Mouse (Mus musculus) midbrain, embryonic 16.5 days (tissue): ENCODE data around the gene Brd2. TPM values are rescaled to one million over a fixed set of nuclear protein-coding genes. Genes with fewer than 3 reads are reported as not detected.

Experiments used
- ATAC-seq: fragments of 200-750 bp; cut with Nextera tagmentation; 2 replicates; pipeline ENCODE4 v1.8.0; 2017; ENCODE audit warnings: moderate TSS enrichment
- H3K27ac ChIP-seq: fragments of 300-500 bp; sonication (generic); 2 replicates; pipeline ENCODE4 v1.5.1; 2014; ENCODE audit warnings: mild to moderate bottlenecking, low read length, mixed read lengths
- H3K27me3 ChIP-seq: fragments of 300-500 bp; sonication (generic); 2 replicates; pipeline ENCODE4 v1.6.1; 2014; ENCODE audit warnings: low read depth, low read length, mixed read lengths; ENCODE audit not compliant: control insufficient read depth, insufficient read depth
- H3K36me3 ChIP-seq: fragments of 300-500 bp; sonication (generic); 2 replicates; pipeline ENCODE4 v1.6.1; 2014; ENCODE audit warnings: mild to moderate bottlenecking, low read length, moderate library complexity, mixed read lengths; ENCODE audit not compliant: control insufficient read depth, insufficient read depth
- H3K4me1 ChIP-seq: fragments of 300-500 bp; sonication (generic); 2 replicates; pipeline ENCODE4 v1.6.1; 2014; ENCODE audit warnings: mild to moderate bottlenecking, low read length, mixed read lengths; ENCODE audit not compliant: control insufficient read depth, insufficient read depth
- H3K4me2 ChIP-seq: fragments of 300-500 bp; sonication (generic); 2 replicates; pipeline ENCODE4 v1.6.1; 2014; ENCODE audit warnings: mild to moderate bottlenecking, low read length, mixed read lengths
- H3K4me3 ChIP-seq: fragments of 300-500 bp; sonication (generic); 2 replicates; pipeline ENCODE4 v1.5.1; 2014; ENCODE audit warnings: low read depth, mild to moderate bottlenecking, low read length, moderate library complexity, mixed read lengths
- H3K9ac ChIP-seq: fragments of 300-500 bp; sonication (generic); 2 replicates; pipeline ENCODE4 v1.6.1; 2014; ENCODE audit warnings: low read depth, low read length, mixed read lengths
- H3K9me3 ChIP-seq: fragments of 300-500 bp; sonication (generic); replicated peaks from 2 replicates; pipeline ENCODE4 v1.6.1; 2014; ENCODE audit warnings: mild to moderate bottlenecking, low read length, mixed read lengths; ENCODE audit not compliant: control insufficient read depth, poor library complexity, severe bottlenecking
- WGBS: fragments of 180-500 bp; shearing (Covaris S2); extraction: QIAGEN DNeasy Blood & Tissue Kit; methylation state at CpG from one replicate; pipeline ENCODE4 v1.1.7; 2014; 5-methylcytosine and 5-hydroxymethylcytosine counted together
- polyA plus RNA-seq: library from polyadenylated mRNA; unstranded; fragments of >200 nt; fragmentation: Nextera tagmentation; extraction: Ambion mirVana; gene quantifications from 2 replicates; pipeline ENCODE4 v1.2.1, GENCODE M21; 2015

Gene Brd2
- polyA plus RNA-seq, result 117 and 126 TPM in 2 replicates

- no peaks in the 10 kb centered on the region for H3K27me3 ChIP-seq
- peak within 1 kb of the TSS; percentile 99 for H3K9ac ChIP-seq
- under 1% methylated on average over 74 of the region's 75 CpGs for WGBS
- H3K4me1 ChIP-seq, result peaks cover 20% of the 10 kb centered on the region
- peaks cover 5% of the 10 kb centered on the region; the same call in 1 of the 2 replicates for H3K36me3 ChIP-seq
- peak within 1 kb of the TSS; percentile 84 for H3K4me2 ChIP-seq
- H3K9me3 ChIP-seq, result no peaks in the 10 kb centered on the region
- H3K4me3 ChIP-seq, result peak within 1 kb of the TSS; percentile 88
- peak; percentile 54 for ATAC-seq
- peak within 1 kb of the TSS; percentile 100 for H3K27ac ChIP-seq
These were observed at the start of gene Brd2 for GRCm38 (mm10) chr17:34122188-34122984. Gene Brd2, minus strand, starts transcription at chr17:34122634.

GRCm38 (mm10) chr17:34170877-34171498 is 48.6 kb upstream of the Brd2 start:
- H3K4me1 ChIP-seq, result no peaks in the 10 kb centered on the region
- 44% methylated on average over 13 of the region's 13 CpGs for WGBS
- ATAC-seq, result no peak

GRCm38 (mm10) chr17:34170487-34170876 is 48.0 kb upstream of the Brd2 start:
- ATAC-seq, result no peak
- Histone ChIP-seq H3K36me3 (no peaks in the 10 kb centered on the region), H3K27me3 (no peaks in the 10 kb centered on the region), H3K27ac (no peak overlapping the region), H3K4me3 (no peak overlapping the region), H3K4me2 (no peak overlapping the region), H3K9ac (no peak overlapping the region), H3K4me1 (no peaks in the 10 kb centered on the region), H3K9me3 (no peaks in the 10 kb centered on the region; the same call in 1 of the 2 replicates)
- 27% methylated on average over 4 of the region's 4 CpGs for WGBS

More at GRCm38 (mm10) chr17:34170877-34171498, 48.6 kb upstream of the Brd2 start:
- Histone ChIP-seq H3K4me2 (no peak overlapping the region), H3K9ac (no peak overlapping the region), H3K27ac (no peak overlapping the region), H3K4me3 (no peak overlapping the region), H3K9me3 (no peaks in the 10 kb centered on the region), H3K36me3 (no peaks in the 10 kb centered on the region), H3K27me3 (no peaks in the 10 kb centered on the region)

- Histone ChIP-seq H3K27me3 (no peaks in the 10 kb centered on the region), H3K4me2 (no peak overlapping the region), H3K4me3 (no peak overlapping the region), H3K36me3 (no peaks in the 10 kb centered on the region), H3K9ac (no peak overlapping the region), H3K4me1 (no peaks in the 10 kb centered on the region), H3K27ac (no peak overlapping the region), H3K9me3 (no peaks in the 10 kb centered on the region; the same call in 1 of the 2 replicates)
- ATAC-seq, result no peak
- 0% methylated on average over 2 of the region's 2 CpGs for WGBS
These were observed 46.8 kb upstream of the Brd2 start for GRCm38 (mm10) chr17:34169279-34169678.

GRCm38 (mm10) chr17:34165033-34165730 is 42.7 kb upstream of the Brd2 start:
- ATAC-seq, result no peak
- no peak overlapping the region for H3K4me2 ChIP-seq
- WGBS, result 94% methylated on average over 6 of the region's 6 CpGs

GRCm38 (mm10) chr17:34164202-34164895 is 41.9 kb upstream of the Brd2 start:
- no peak overlapping the region for H3K4me2 ChIP-seq
- no peak for ATAC-seq
- H3K9ac ChIP-seq, result no peak overlapping the region
- H3K36me3 ChIP-seq, result no peaks in the 10 kb centered on the region
- H3K9me3 ChIP-seq, result no peaks in the 10 kb centered on the region; the same call in 1 of the 2 replicates
- H3K27me3 ChIP-seq, result no peaks in the 10 kb centered on the region
- H3K4me1 ChIP-seq, result no peaks in the 10 kb centered on the region
- no peak overlapping the region for H3K27ac ChIP-seq
- no peak overlapping the region for H3K4me3 ChIP-seq
- 45% methylated on average over 9 of the region's 9 CpGs for WGBS

More at GRCm38 (mm10) chr17:34165033-34165730, 42.7 kb upstream of the Brd2 start:
- Histone ChIP-seq H3K4me3 (no peak overlapping the region), H3K27ac (no peak overlapping the region), H3K4me1 (no peaks in the 10 kb centered on the region), H3K27me3 (no peaks in the 10 kb centered on the region), H3K9ac (no peak overlapping the region), H3K36me3 (no peaks in the 10 kb centered on the region), H3K9me3 (no peaks in the 10 kb centered on the region; the same call in 1 of the 2 replicates)

- no peaks in the 10 kb centered on the region for H3K4me1 ChIP-seq
- no peaks in the 10 kb centered on the region for H3K36me3 ChIP-seq
- H3K4me2 ChIP-seq, result no peak overlapping the region
- H3K9ac ChIP-seq, result no peak overlapping the region
- H3K27me3 ChIP-seq, result no peaks in the 10 kb centered on the region
- H3K9me3 ChIP-seq, result no peaks in the 10 kb centered on the region
- no peak for ATAC-seq
- no peak overlapping the region for H3K4me3 ChIP-seq
- no peak overlapping the region for H3K27ac ChIP-seq
- 54% methylated on average over 5 of the region's 5 CpGs for WGBS
These were observed 33.1 kb upstream of the Brd2 start for GRCm38 (mm10) chr17:34155534-34155933.

GRCm38 (mm10) chr17:34152923-34153322 is 30.5 kb upstream of the Brd2 start, which contains the start of gene H2-DMb1:
Gene H2-DMb1, plus strand, starts transcription at chr17:34153072.
- H3K9ac ChIP-seq, result no peak within 1 kb of the TSS
- 61% methylated on average over 4 of the region's 4 CpGs for WGBS
- no peak within 1 kb of the TSS for H3K4me2 ChIP-seq
- H3K4me3 ChIP-seq, result no peak within 1 kb of the TSS
- no peaks in the 10 kb centered on the region for H3K36me3 ChIP-seq
- ATAC-seq, result no peak
- H3K4me1 ChIP-seq, result no peaks in the 10 kb centered on the region
- no peaks in the 10 kb centered on the region for H3K9me3 ChIP-seq
- H3K27ac ChIP-seq, result no peak within 1 kb of the TSS
- H3K27me3 ChIP-seq, result no peaks in the 10 kb centered on the region
